Mouse (Mus musculus) layer of hippocampus, adult 9-11 months (tissue): Measurements from ENCODE around the gene Scaf4.
A peak's percentile ranks its signal among the peaks of the same experiment; 100 is the strongest.

ENCODE experiments used
- DNase-seq: peaks from one replicate; pipeline ENCODE4 v3.0.0; 2022

The Scaf4 gene

DNA sequence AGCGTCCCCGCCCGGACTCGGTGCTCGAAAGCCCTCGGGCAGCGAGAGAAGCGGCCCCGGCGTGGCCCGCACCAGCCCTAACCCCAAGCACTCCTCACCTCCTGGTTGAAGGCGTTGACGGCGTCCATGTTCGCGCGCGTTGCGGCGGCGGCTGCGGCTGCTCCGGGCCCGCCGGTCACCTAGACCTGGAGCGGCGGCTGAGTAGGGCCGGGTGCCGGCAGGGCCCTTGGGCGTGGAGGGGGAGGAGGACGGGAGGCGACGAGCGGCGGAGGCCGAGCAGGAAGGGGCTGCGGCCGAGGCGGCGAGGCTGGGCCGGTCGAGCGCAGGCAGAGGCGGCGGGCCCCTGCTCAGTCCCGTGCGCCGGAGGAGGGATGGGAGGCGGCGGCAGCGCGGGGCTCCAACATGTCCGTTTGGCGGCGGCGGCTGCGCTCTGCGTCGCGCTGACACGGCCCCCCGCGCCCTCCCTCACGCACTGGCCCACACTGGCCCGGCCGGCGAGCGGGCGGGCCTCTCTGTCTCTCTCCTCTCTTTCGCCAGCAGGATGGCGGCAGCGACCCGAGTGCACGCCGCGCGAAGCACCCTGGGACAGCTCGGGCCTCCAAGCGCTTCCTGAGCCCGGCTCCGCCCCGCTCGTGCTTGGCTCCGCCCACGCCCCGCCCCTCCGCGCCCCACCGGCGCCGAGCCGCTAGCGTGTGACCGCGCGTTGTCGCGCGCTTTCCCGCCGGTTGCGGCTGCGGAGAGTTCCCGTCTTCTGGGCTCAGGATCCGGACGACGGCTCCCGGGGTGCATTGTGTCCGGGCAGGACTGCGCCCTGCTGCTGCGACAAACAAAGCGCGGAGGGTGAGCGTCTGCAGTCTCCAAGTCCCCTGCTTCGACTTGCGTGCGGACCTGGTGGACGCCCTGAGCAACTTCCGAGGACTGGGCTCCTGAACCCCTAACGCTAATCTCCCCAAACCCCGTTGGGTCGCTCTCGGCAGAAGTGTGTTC lies at the start of gene Scaf4:
Gene Scaf4 (minus strand): TSS at position 599 of the 987 bp plus-strand sequence.
- peak; percentile 96 for DNase-seq

DNA sequence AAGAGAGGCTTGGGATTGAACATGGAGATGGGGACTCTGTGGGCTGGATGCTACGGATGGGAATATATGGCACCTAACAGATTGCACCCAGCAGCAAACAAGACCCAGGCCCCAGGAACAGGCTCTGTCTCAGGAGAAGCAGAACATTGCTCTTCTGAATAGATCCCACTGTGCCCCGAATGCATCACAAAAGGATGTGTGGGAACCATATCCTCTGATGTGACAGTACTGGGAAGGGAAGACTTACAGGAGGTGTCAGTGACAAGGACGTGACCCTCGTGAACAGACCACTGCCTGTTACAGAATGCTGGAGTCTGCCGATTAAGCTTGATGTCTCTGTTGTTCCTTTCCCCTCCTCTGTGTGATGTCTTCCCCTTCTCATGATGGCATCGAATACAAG lies 48.2 kb upstream of the Scaf4 start:
- no peak for DNase-seq

DNA sequence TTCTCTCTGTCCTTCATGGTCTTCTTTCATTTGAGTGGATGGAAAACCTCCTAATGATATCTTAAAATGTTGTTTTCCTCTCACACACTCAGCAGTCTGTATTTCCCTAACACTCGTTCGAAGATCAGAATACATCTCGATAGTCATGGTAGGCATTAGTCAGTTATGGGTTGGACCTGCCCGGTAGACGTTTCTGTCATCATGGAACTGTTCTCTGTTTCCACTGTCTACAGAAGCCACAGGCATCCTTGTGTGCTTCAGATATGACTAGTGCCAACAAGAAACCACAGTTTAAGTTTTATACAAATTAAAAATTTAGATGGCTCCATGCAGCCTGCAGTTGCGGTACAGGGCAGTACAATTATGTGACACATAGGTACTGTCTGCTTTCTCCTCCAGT lies 46.7 kb upstream of the Scaf4 start:
- no peak for DNase-seq

DNA sequence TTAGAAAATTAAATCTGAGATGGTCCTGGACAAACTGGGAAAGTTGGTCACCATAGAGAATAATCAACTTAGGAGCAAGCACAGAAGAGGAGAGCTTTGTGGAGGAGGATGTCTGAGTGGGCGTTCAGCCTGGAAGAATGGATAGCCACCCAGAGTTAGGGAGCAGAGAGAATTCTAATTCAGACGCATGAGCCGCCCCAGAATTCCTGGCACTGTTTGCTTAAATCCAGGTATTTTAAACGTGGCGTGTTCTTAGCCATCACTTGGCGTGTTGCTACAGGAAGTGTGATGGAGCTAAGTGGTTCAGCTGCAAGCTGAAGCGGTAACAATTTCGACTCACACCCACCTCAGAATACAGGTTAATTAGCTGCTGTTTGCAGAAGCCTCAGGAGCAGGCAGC lies 45.2 kb upstream of the Scaf4 start:
- no peak for DNase-seq

DNA sequence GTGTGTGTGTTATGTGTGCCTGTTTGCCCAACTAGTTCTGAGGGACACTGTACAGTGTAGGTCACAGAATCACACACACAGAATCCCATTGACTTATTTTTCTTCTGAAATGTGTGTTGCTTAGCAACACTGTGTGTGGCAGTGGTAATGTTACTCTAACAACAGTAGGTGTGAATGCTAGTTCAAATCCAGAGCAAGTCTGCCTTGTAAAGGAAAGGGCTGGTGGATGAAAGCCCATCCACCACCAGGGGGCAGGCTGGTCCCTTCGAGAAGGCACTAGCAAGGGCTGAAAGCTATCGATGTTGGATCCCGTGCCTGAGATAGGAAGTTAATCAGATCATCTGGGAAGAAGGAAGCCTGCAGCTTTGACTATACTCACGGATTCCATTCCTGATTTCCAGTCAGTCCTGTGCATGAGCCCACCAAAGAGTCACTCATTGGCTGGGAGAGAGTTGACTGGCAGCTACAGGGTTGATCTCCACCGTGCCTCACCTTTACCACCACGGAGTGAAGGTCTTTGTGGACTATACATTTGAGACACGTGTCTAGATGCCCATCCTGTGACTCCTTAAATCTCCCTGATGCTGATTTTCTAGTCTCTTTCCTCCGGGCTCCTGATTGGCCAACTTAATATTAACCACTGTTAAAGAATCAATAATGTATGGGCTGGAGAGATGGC lies 38.7 kb upstream of the Scaf4 start:
- peak; percentile 80 for DNase-seq

DNA sequence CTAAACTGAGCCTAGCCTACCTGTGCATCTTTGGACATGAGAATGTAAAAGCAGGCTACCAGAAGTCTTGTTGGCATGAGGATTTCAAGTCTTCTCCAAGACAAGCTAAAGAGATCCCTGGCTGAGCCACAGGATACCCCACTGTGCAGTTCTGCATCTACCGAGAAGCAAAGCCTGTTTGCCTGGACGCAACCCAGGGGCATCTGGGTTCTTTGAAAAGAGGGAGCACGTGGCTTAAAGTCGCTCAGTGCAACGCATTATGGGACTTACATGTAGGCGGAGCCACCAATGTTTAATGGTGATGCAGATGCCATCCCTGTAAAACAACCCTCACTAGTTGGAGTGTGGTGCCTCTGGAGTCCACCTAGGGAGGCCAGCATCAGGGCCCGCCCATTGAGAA lies 35.0 kb upstream of the Scaf4 start:
- DNase-seq: no peak

DNA sequence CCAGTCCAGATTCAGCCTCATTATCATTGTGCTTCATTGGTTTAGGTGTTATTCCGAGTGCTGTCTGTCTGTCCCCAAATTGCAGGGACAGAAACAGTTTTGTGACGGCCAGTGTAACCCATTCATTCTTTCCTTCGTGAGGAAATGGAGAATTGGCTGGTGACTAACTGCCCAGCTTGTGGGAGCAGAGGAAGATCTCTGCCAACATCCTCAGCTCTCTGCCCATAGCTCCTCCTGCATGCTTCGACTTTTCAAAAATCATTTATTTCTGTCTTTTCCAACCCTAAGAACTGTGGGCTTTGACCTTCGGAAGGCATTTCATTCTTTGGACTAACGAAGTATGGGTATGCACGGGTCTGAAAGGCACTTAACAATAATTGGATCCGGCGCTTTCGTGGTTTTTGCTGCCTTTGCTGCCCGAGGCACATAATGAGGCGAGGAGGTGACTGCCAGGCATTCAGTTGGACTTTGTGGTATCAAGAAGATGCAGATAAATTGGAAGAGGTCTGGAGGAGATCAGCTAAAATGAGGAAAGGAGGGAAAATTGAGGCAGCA lies 34.1 kb upstream of the Scaf4 start:
- DNase-seq: no peak

DNA sequence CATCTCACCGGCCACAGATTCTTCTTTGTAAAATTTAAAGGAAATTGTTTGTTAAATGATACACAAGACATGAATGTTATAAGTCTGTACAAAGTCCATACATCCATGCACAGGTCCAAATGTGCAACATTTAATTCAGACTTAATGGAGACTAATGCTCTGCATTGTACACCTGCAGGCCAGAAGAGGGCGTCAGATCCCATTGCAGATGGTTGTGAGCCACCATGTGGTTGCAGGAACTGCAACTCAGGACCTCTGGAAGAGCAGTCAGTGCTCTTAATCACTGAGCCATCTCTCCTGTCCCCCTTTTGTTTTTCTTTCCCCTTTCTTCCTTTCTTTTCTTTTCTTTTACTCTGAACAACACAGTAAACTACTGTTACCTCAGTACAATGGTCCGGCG lies 33.5 kb upstream of the Scaf4 start:
- no peak for DNase-seq

DNA sequence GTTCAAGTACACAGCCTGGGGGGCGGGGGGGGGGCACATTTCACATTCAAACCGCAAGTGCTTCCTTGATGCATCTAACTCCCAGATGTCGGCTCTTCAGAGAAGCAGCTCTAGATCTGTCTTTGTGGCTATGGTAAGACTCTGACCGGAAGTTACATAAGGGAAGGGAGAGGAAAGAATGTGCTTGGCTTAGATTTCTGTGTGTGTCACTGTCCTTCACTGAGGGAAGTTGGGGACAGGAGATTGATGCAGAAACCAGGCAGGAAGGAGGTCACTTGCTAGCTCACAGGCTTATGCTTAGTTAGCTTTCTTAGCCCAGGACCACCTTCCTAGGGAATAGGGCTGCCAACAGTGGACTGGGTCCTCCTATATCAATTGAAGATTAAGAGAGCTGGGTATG lies 31.6 kb upstream of the Scaf4 start:
- no peak for DNase-seq

DNA sequence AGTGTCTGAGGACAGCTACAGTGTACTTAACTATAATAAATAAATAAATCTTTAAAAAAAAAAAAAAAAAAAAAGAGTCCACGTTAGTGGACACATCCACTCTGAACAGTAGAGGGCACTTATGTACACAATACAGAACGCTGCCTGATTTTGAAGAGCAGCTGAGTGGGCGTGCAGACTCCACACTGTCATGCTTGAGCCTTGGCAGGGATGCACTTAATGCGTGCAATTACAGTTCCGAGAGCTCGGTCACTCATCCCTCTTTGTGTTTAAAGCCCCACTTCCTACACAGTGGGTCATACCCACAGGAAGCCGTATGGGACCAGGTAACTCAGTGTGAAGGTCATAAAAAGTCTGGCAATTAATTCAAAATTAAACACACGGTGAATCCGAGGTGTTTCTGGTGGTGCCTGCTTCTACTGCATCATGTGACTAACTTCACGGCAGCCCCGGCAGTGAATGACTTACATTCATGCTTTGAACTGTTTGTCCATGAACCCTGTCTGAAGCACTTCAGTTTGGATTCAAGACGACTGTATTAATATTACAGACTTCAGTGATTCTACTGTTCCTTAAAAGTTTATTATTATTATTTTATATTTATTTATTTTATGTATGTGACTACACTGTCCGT lies 28.3 kb upstream of the Scaf4 start:
- peak; percentile 54 for DNase-seq

DNA sequence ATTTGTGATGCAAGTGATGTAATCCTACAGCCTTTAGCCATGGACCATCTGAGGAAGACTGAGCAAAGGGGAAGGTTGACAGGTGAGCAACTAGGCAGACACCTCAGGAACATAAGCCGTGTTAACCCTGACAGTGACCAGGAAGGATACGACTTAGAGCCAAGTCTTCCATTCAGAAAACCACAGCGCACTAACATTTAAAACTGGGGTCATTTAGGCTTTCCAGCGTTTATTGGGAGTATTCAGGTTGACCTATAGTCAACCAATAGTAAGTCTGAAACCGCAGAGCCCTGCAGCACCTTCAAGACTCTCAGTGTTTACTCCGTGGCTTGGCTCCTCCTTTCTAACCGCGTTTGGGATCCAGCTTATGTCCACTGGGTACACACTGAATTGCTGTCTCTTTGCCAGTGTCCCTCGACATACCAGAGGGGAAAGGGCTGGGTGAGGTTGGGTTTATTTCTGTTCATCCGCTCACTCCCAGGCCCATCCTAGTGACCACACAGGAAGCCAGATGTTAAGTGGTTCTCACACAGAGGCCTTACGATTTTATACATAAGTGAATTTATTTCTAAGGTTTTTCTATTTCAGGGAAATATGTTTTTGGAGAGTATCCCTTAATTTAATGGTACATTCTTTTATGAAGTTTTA lies 26.3 kb upstream of the Scaf4 start:
- no peak for DNase-seq

DNA sequence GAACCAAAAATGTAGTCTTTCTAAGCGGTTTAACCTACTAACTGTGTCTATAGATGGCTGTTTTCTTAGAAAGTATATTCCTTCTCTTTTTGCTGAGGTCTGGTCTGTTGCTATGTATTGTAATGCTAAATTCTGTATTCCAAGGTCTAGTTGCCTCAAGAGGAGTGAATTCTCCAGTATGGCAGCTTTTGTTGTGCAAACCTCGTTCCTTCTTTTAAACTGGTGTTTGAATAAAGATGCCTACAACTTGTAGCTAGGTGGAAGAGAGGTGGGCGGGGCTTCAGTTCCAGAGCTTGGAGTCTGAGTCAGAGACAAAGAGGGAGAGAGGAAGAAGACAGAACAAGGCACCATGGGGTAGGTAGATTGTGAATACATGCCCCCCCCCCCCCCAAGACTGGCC lies 25.5 kb upstream of the Scaf4 start:
- no peak for DNase-seq

DNA sequence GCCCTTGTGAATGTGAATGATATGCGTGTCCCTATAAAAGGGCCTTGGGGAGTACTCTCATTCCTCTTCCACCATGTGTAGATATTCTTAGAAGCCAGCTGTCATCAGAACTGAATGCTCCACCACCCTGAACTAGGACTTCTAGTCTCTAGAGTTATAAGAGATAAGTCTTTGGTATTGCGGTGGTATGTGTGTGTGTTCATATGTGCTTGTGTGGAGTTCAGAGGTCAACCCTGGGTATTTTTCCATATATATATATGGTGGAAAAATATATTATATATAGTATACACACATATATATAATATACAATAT lies 19.6 kb upstream of the Scaf4 start:
- DNase-seq: no peak

DNA sequence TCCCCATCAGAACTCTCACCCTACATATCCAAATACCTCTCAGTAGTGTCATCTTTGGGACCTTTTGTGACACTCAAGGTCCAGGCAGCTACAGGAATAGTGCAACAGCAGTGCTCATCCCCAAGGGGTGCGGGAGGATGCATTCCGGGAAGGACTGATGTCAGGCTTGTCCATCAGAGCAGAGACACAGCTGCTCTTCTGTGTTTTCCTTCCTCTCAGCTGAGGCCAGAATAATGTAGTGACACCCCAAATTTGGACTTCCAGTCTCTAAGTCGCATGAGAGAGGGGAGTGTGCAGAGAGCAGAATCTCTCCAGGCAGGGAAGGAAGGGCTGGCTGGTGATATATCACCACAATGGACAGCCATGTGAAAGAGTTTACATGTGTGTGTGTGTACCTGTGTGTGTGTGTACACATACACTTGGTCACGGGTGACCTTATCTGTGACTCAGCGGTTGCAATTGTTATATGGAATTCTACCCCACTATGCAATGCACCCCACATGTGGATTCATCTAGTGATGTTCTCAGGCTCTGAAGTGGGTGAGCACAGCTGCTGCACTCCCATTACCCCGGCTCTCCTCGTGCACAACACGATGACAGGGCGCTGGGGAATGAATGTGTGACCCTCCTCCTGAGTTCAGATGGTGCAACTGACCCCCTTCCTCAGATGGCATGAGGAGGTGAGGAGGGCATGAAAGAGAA lies 19.1 kb upstream of the Scaf4 start:
- DNase-seq: no peak

DNA sequence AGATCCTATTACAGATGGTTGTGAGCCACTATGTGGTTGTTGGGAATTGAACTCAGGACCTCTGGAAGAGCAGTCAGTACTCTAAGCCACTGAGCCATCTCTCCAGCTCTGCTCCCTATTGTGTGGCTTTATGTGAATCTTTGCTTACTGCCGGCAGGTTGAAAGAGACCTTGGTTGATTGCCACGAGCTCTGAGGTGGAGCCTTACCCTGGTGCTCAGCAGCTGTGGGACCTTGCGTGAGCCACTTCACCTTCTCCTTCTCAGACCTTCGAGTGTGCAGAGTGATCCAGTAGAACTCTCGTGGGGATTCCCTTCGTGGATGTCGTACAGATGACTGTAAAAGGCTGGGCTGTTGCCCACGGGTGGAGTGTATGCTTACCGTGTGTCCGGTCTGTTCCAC lies 17.4 kb upstream of the Scaf4 start:
- no peak for DNase-seq

DNA sequence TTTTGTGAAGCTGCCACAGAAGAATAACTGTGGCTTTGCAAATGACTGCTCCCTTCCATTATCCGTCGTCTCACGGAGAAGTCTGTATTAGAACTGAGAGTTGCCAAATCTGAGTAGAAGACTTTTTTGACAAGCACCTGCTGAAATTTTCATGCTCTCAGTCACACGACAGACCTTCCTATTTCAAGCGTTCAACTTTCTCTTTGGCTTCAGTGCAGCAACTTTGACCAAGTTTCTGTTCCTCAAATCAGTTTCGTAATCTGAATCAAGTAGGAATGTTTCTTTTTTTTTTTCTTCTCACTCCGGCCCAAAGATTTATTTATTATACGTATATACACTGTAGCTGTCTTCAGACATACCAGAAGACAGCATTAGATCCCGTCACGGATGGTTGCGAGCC lies 16.6 kb upstream of the Scaf4 start:
- no peak for DNase-seq

DNA sequence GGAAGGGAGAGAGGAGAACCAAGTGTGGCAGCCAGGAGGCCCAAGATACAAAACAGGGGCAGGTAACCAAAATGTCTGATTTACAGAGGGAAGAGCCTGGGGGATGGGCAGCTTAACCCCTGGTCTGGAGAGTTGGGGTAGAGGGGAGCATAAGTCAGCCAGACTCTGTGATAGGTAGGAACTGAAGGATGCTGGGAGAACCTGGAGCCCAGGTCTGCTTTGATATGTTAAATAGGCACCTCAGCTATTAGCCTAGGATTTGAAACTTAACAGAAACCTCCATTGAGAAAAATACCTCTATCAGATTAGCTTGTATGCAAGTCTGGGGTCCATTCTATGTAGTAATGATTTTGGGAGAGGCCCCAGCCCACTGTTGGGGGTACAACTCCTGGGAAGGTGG lies 15.3 kb upstream of the Scaf4 start:
- no peak for DNase-seq

DNA sequence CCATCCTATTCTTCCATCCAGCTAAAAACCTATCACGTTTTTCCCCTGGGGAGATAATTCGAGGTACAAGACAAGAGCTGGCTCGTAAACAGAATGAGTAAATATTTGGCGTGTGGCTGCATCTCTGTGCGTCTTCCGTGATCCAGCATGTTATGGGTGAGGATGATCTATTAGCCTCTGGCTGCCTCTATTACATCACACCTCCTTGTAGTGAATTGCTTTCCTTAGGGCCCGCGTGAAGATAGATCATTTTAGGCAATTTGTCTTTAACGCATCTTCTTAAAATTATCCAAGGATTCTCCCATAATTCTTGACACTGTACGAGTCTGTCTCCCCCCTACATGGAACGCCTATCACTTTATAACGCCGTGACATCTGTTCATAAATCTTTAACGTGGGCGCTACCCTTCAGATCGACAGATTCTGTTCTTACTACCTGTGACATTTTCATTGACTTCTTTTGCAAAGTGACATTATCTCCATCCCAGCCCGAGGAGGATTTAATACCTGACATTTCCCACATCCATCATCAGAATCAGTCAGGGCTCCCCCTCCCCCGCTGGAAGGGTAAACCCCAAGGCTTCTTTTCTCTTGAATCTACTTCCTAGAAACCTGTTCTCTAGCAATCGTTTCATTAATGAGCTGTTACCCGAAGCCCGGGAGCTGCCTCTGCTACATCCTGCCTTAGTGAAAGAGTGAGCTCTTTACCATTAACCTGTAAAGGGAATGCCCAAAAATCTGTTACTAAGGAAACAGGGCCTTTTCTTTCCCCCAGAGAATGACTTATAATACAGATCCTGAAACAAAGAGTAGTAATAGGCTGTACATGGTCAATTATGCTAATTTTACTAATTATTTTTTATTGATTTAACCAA lies 14.4 kb upstream of the Scaf4 start:
- no peak for DNase-seq

DNA sequence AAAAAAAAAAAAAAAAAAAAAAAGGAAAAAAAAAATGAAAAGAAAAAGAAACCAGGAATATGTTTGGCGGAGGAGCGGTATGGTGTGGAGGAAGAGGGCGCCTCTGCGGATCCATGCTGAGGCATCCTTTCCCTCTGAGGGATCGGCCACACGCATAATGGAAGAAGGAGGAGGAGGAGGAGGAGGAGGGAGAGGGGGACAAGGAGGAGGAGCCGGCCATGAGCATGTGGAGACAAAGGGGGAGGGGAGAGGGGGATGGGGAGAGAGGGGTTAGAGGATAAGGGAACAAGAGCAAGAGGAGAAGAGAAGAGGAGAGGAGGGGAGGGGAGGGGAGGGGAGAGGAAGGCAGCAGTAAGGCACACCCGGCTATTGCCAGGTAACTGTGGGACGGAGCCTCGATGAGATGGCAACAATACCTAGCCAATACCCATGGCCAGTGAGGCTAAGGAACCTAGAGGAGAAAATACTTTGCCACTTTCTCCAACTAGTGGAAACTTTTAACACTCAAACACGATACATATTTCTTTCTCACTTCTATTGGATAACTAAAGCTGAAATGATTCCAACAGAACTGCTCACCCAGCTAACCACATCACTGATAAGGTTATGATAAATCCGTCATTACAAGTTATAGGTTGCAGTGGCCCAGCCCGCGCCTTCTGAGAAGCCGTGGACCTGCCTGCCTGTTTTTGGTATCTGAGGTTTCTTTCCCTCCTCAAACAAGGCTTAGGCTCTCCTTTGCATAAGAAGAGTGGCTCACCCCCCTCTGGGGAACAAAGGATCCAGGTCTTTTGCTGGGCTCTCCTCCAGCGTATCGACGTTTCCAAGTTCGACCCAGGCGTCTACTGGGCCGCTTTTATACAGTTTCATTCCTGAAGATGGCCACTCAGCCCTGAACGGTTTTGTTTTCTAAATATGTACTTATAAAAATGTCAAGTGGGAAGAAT lies 13.4 kb upstream of the Scaf4 start:
- DNase-seq: no peak

DNA sequence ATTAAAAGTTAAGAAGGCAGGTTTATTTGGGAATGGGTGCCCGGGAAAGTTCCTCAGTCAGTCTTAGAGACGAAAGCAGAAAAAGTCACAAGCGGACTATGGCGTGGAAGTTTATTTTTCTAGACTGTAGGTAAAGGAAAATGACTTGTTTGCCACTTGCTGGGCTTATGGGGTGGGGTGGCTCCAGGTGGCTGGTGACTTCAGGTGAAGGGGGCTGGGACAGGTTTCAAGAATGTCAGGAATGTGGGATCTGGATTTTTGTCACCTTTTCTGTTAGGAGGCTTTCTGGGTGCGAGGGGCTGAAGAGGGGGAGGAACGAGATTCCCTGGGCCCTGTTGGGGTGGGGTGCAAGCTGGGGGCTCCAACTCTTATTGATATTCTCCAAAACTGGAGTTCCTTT lies 7.4 kb upstream of the Scaf4 start:
- no peak for DNase-seq
